Mouse (Mus musculus) forebrain, embryonic 15.5 days (tissue): ENCODE measurements around the gene Cnnm4. TPM values are rescaled to one million over a fixed set of nuclear protein-coding genes. Genes with fewer than 3 reads are reported as not detected.
A peak's percentile ranks its signal among the peaks of the same experiment; 100 is the strongest.

ENCODE experiments used
- ATAC-seq: fragments of 200-750 bp; cut with Nextera tagmentation; replicated peaks from 2 replicates; pipeline ENCODE4 v1.8.0; 2017; ENCODE audit warnings: mild to moderate bottlenecking, moderate TSS enrichment, moderate library complexity
- H3K27ac ChIP-seq: fragments of 300-500 bp; sonication (generic); replicated peaks from 2 replicates; pipeline ENCODE4 v1.5.1; 2015; ENCODE audit warnings: mild to moderate bottlenecking, inconsistent platforms
- H3K27me3 ChIP-seq: fragments of 300-500 bp; sonication (generic); 2 replicates; pipeline ENCODE4 v1.6.1; 2015; ENCODE audit warnings: inconsistent platforms
- H3K36me3 ChIP-seq: fragments of 300-500 bp; sonication (generic); 2 replicates; pipeline ENCODE4 v1.6.1; 2015; ENCODE audit warnings: mild to moderate bottlenecking, inconsistent platforms
- H3K4me1 ChIP-seq: fragments of 300-500 bp; sonication (generic); 2 replicates; pipeline ENCODE4 v1.6.1; 2015; ENCODE audit warnings: inconsistent platforms
- H3K4me2 ChIP-seq: fragments of 300-500 bp; sonication (generic); replicated peaks from 2 replicates; pipeline ENCODE4 v1.6.1; 2015; ENCODE audit warnings: mild to moderate bottlenecking, inconsistent platforms
- H3K4me3 ChIP-seq: fragments of 300-500 bp; sonication (generic); 2 replicates; pipeline ENCODE4 v1.5.1; 2015; ENCODE audit warnings: mild to moderate bottlenecking, inconsistent platforms
- H3K9ac ChIP-seq: fragments of 300-500 bp; sonication (generic); replicated peaks from 2 replicates; pipeline ENCODE4 v1.6.1; 2015; ENCODE audit warnings: mild to moderate bottlenecking, inconsistent platforms
- H3K9me3 ChIP-seq: fragments of 300-500 bp; sonication (generic); 2 replicates; pipeline ENCODE4 v1.6.1; 2016; ENCODE audit warnings: inconsistent platforms
- WGBS: fragments of 180-500 bp; shearing (Covaris S2); methylation state at CpG from one replicate; pipeline ENCODE4 v1.1.7; 2015; ENCODE audit warnings: mixed read lengths; 5-methylcytosine and 5-hydroxymethylcytosine counted together
- polyA plus RNA-seq: library from polyadenylated mRNA; unstranded; fragments of >200 nt; fragmentation: Nextera tagmentation; extraction: Ambion mirVana; gene quantifications from 2 replicates; pipeline ENCODE4 v1.2.1, GENCODE M21; 2015

Cnnm4 gene
- polyA plus RNA-seq, 1 experiment from 2014 or later = 9.9 TPM

- no peaks in the 10 kb centered on the region for H3K27me3 ChIP-seq
- no peaks in the 10 kb centered on the region for H3K36me3 ChIP-seq
- peak; percentile 36; the same call in 1 of the 2 replicates for ATAC-seq
- no peak overlapping the region for H3K4me2 ChIP-seq
- no peak overlapping the region for H3K9ac ChIP-seq
- H3K9me3 ChIP-seq = no peaks in the 10 kb centered on the region
- H3K4me3 ChIP-seq = no peak overlapping the region
- 4% methylated on average over 3 of the region's 3 CpGs for WGBS
- no peaks in the 10 kb centered on the region for H3K4me1 ChIP-seq
- no peak overlapping the region for H3K27ac ChIP-seq
These were observed 29.8 kb downstream of the Cnnm4 start for GRCm38 (mm10) chr1:36501261-36501660.

- H3K4me1 ChIP-seq = peaks cover 6% of the 10 kb centered on the region
- no peak overlapping the region for H3K4me3 ChIP-seq
- WGBS = 81% methylated on average over 5 of the region's 5 CpGs
- no peak overlapping the region for H3K4me2 ChIP-seq
- no peak for ATAC-seq
- peaks cover 7% of the 10 kb centered on the region; the same call in 1 of the 2 replicates for H3K36me3 ChIP-seq
- no peaks in the 10 kb centered on the region for H3K27me3 ChIP-seq
- no peak overlapping the region for H3K27ac ChIP-seq
- H3K9ac ChIP-seq = no peak overlapping the region
- H3K9me3 ChIP-seq = no peaks in the 10 kb centered on the region
These were observed 36.8 kb downstream of the Cnnm4 start for GRCm38 (mm10) chr1:36508238-36508637.

- Histone ChIP-seq H3K4me2 (peak within 1 kb of the TSS; percentile 81), H3K9me3 (no peaks in the 10 kb centered on the region), H3K4me3 (peak within 1 kb of the TSS; percentile 90), H3K9ac (peak within 1 kb of the TSS; percentile 90), H3K36me3 (peaks cover 5% of the 10 kb centered on the region; the same call in 1 of the 2 replicates), H3K4me1 (peaks cover 29% of the 10 kb centered on the region), H3K27ac (peak within 1 kb of the TSS; percentile 99), H3K27me3 (no peaks in the 10 kb centered on the region)
- peak; percentile 98 for ATAC-seq
- 3% methylated on average over 51 of the region's 51 CpGs for WGBS
These were observed 40.0 kb downstream of the Cnnm4 start, which contains the start of gene Cnnm3 for GRCm38 (mm10) chr1:36511289-36512021. TSS of gene Cnnm3 (plus strand) at chr1:36511867.

GRCm38 (mm10) chr1:36512089-36512965 lies 40.9 kb downstream of the Cnnm4 start:
- Histone ChIP-seq H3K27me3 (no peaks in the 10 kb centered on the region), H3K4me2 (peak overlapping the region; percentile 81), H3K36me3 (no peaks in the 10 kb centered on the region), H3K9me3 (no peaks in the 10 kb centered on the region), H3K9ac (peak overlapping the region; percentile 90), H3K4me3 (peak overlapping the region; percentile 90), H3K27ac (peak overlapping the region; percentile 99), H3K4me1 (peaks cover 32% of the 10 kb centered on the region)
- peak; percentile 70 for ATAC-seq
- under 1% methylated on average over 116 of the region's 126 CpGs for WGBS

- H3K4me2 ChIP-seq = peak overlapping the region; percentile 81
- no peaks in the 10 kb centered on the region for H3K27me3 ChIP-seq
- peak overlapping the region; percentile 90 for H3K4me3 ChIP-seq
- no peaks in the 10 kb centered on the region for H3K9me3 ChIP-seq
- no peak for ATAC-seq
- H3K36me3 ChIP-seq = no peaks in the 10 kb centered on the region
- WGBS = under 1% methylated on average over 16 of the region's 16 CpGs
- H3K9ac ChIP-seq = peak overlapping the region; percentile 90
- peak overlapping the region; percentile 99 for H3K27ac ChIP-seq
- peaks cover 38% of the 10 kb centered on the region for H3K4me1 ChIP-seq
These were observed 41.5 kb downstream of the Cnnm4 start for GRCm38 (mm10) chr1:36512966-36513280.

- no peaks in the 10 kb centered on the region for H3K36me3 ChIP-seq
- no peaks in the 10 kb centered on the region for H3K9me3 ChIP-seq
- H3K27ac ChIP-seq = peak overlapping the region; percentile 99
- no peaks in the 10 kb centered on the region for H3K27me3 ChIP-seq
- H3K4me3 ChIP-seq = peak overlapping the region; percentile 90
- peak overlapping the region; percentile 90 for H3K9ac ChIP-seq
- WGBS = 2% methylated on average over 1 of the region's 1 CpGs
- H3K4me2 ChIP-seq = peak overlapping the region; percentile 81
- peaks cover 38% of the 10 kb centered on the region for H3K4me1 ChIP-seq
- no peak for ATAC-seq
These were observed 41.9 kb downstream of the Cnnm4 start for GRCm38 (mm10) chr1:36513310-36513709.

GRCm38 (mm10) chr1:36513718-36514117 lies 42.3 kb downstream of the Cnnm4 start:
- Histone ChIP-seq H3K4me1 (peaks cover 38% of the 10 kb centered on the region), H3K4me2 (peak overlapping the region; percentile 81), H3K4me3 (peak overlapping the region; percentile 90), H3K27ac (peak overlapping the region; percentile 99), H3K9me3 (no peaks in the 10 kb centered on the region), H3K9ac (0 out of 2 replicates have a peak overlapping the region, but pooled peaks have one; percentile 90), H3K36me3 (0 out of 2 replicates have a peak, but pooled peaks cover 1% of the 10 kb centered on the region), H3K27me3 (no peaks in the 10 kb centered on the region)
- ATAC-seq = no peak
- 24% methylated on average over 2 of the region's 2 CpGs for WGBS

- Histone ChIP-seq H3K9ac (no peak overlapping the region), H3K9me3 (no peaks in the 10 kb centered on the region), H3K27ac (peak overlapping the region; percentile 1; the same call in 1 of the 2 replicates), H3K4me1 (peaks cover 43% of the 10 kb centered on the region), H3K4me3 (no peak overlapping the region), H3K4me2 (no peak overlapping the region), H3K27me3 (no peaks in the 10 kb centered on the region), H3K36me3 (peaks cover 35% of the 10 kb centered on the region)
- 84% methylated on average over 3 of the region's 3 CpGs for WGBS
- no peak for ATAC-seq
These were observed 46.8 kb downstream of the Cnnm4 start for GRCm38 (mm10) chr1:36518259-36518658.

- H3K4me2 ChIP-seq = no peak overlapping the region
- 91% methylated on average over 11 of the region's 11 CpGs for WGBS
- no peaks in the 10 kb centered on the region for H3K27me3 ChIP-seq
- no peak overlapping the region for H3K4me3 ChIP-seq
- peaks cover 42% of the 10 kb centered on the region for H3K36me3 ChIP-seq
- H3K27ac ChIP-seq = no peak overlapping the region
- H3K9me3 ChIP-seq = no peaks in the 10 kb centered on the region
- ATAC-seq = no peak
- peaks cover 41% of the 10 kb centered on the region for H3K4me1 ChIP-seq
- no peak overlapping the region for H3K9ac ChIP-seq
These were observed 48.2 kb downstream of the Cnnm4 start for GRCm38 (mm10) chr1:36519626-36520025.

- Histone ChIP-seq H3K27ac (no peak overlapping the region), H3K4me1 (peaks cover 32% of the 10 kb centered on the region), H3K27me3 (no peaks in the 10 kb centered on the region), H3K9me3 (no peaks in the 10 kb centered on the region), H3K9ac (no peak overlapping the region), H3K4me3 (no peak overlapping the region), H3K4me2 (no peak overlapping the region), H3K36me3 (peaks cover 62% of the 10 kb centered on the region)
- WGBS = 92% methylated on average over 7 of the region's 7 CpGs
- no peak for ATAC-seq
These were observed 50.8 kb downstream of the Cnnm4 start for GRCm38 (mm10) chr1:36522210-36522609.

GRCm38 (mm10) chr1:36523332-36524013 lies 52.1 kb downstream of the Cnnm4 start:
- Histone ChIP-seq H3K4me2 (no peak overlapping the region), H3K36me3 (peaks cover 66% of the 10 kb centered on the region), H3K4me3 (no peak overlapping the region), H3K27ac (peak overlapping the region; percentile 56), H3K9me3 (no peaks in the 10 kb centered on the region), H3K9ac (no peak overlapping the region), H3K4me1 (peaks cover 37% of the 10 kb centered on the region), H3K27me3 (no peaks in the 10 kb centered on the region)
- ATAC-seq = peak; percentile 68
- 34% methylated on average over 9 of the region's 9 CpGs for WGBS
